Mouse (Mus musculus) small intestine, adult 2 months (tissue): ENCODE data around the gene Hist3h2ba. TPM values are rescaled to one million over a fixed set of nuclear protein-coding genes. Genes with fewer than 3 reads are reported as not detected.

ENCODE experiments used
- H3K27ac ChIP-seq: fragments of 200-500 bp; 2 replicates; pipeline ENCODE4 v1.5.1; 2012; ENCODE audit warnings: low read depth, low read length, control low read depth, inconsistent platforms; ENCODE audit not compliant: insufficient read depth
- H3K27me3 ChIP-seq: fragments of 200-500 bp; 2 replicates; pipeline ENCODE4 v1.6.1; 2012; ENCODE audit warnings: mild to moderate bottlenecking, moderate library complexity, low read length, inconsistent platforms; ENCODE audit not compliant: control insufficient read depth, insufficient read depth
- H3K36me3 ChIP-seq: fragments of 200-500 bp; 2 replicates; pipeline ENCODE4 v1.6.1; 2012; ENCODE audit warnings: mild to moderate bottlenecking, low read length, control low read depth, inconsistent platforms; ENCODE audit not compliant: control insufficient read depth, insufficient read depth
- H3K4me1 ChIP-seq: fragments of 200-500 bp; 2 replicates; pipeline ENCODE4 v1.6.1; 2012; ENCODE audit warnings: low read length, inconsistent platforms, mixed read lengths; ENCODE audit not compliant: control insufficient read depth, insufficient read depth, insufficient read length
- H3K4me3 ChIP-seq: fragments of 200-500 bp; 2 replicates; pipeline ENCODE4 v1.5.1; 2012; ENCODE audit warnings: low read depth, mild to moderate bottlenecking, control low read depth, inconsistent platforms, low read length, moderate library complexity
- CTCF ChIP-seq: fragments of 200-500 bp; IDR thresholded peaks from 2 replicates; pipeline ENCODE4 v1.5.1; 2012; ENCODE audit warnings: low read depth, mild to moderate bottlenecking, control low read depth, inconsistent platforms, low read length, moderate library complexity, mixed read lengths; ENCODE audit not compliant: insufficient replicate concordance, insufficient read length; ENCODE audit errors: extremely low read depth
- POLR2A ChIP-seq: fragments of 200-500 bp; IDR thresholded peaks from 2 replicates; pipeline ENCODE4 v1.6.1; 2012; ENCODE audit warnings: low read depth, mild to moderate bottlenecking, control low read depth, inconsistent platforms, low read length, moderate library complexity
- WGBS: fragments of 180-500 bp; shearing (Covaris S2); methylation state at CpG from one replicate; pipeline ENCODE4 v1.1.7; 2018; 5-methylcytosine and 5-hydroxymethylcytosine counted together
- polyA plus RNA-seq: library from polyadenylated mRNA; depleted of rRNA; stranded (reverse); fragments of >200 nt; gene quantifications from 2 replicates; pipeline ENCODE4 v1.2.3, GENCODE M21; 2012

Gene Hist3h2ba
- polyA plus RNA-seq, 1 experiment: 3.8 TPM

- Histone ChIP-seq H3K27ac (no peak overlapping the region), H3K4me3 (no peak overlapping the region; the same call in 1 of the 2 replicates), H3K36me3 (peaks cover 30% of the 10 kb centered on the region), H3K27me3 (no peaks in the 10 kb centered on the region), H3K4me1 (peaks cover 30% of the 10 kb centered on the region)
- TF ChIP-seq POLR2A: no peak
- TF ChIP-seq CTCF: no peak
- WGBS: 38% methylated on average over 5 of the region's 5 CpGs
Observed at GRCm38 (mm10) chr11:58980381-58980990, 31.8 kb downstream of the Hist3h2ba start.

- Histone ChIP-seq H3K27me3 (no peaks in the 10 kb centered on the region), H3K4me3 (no peak overlapping the region), H3K27ac (no peak overlapping the region), H3K36me3 (peaks cover 37% of the 10 kb centered on the region), H3K4me1 (peaks cover 30% of the 10 kb centered on the region)
- no peak for TF ChIP-seq POLR2A
- peak; percentile 76 for TF ChIP-seq CTCF
- 18% methylated on average over 14 of the region's 14 CpGs for WGBS
Observed at GRCm38 (mm10) chr11:58981541-58982447, 33.1 kb downstream of the Hist3h2ba start.

- H3K4me3 ChIP-seq: no peak overlapping the region
- 90% methylated on average over 18 of the region's 18 CpGs for WGBS
- H3K36me3 ChIP-seq: peaks cover 42% of the 10 kb centered on the region
- peaks cover 28% of the 10 kb centered on the region for H3K4me1 ChIP-seq
- no peak overlapping the region for H3K27ac ChIP-seq
- H3K27me3 ChIP-seq: no peaks in the 10 kb centered on the region
- TF ChIP-seq POLR2A (no peak), CTCF (no peak)
Observed at GRCm38 (mm10) chr11:58982471-58983097, 33.9 kb downstream of the Hist3h2ba start.

- no peaks in the 10 kb centered on the region for H3K27me3 ChIP-seq
- H3K27ac ChIP-seq: no peak overlapping the region
- TF ChIP-seq CTCF: no peak
- no peak for TF ChIP-seq POLR2A
- peaks cover 51% of the 10 kb centered on the region for H3K36me3 ChIP-seq
- peaks cover 28% of the 10 kb centered on the region for H3K4me1 ChIP-seq
- 83% methylated on average over 6 of the region's 6 CpGs for WGBS
- H3K4me3 ChIP-seq: no peak overlapping the region
Observed at GRCm38 (mm10) chr11:58983691-58984341, 35.1 kb downstream of the Hist3h2ba start.

- Histone ChIP-seq H3K27ac (no peak overlapping the region), H3K36me3 (peaks cover 59% of the 10 kb centered on the region), H3K27me3 (no peaks in the 10 kb centered on the region), H3K4me1 (peaks cover 23% of the 10 kb centered on the region), H3K4me3 (no peak overlapping the region)
- 89% methylated on average over 7 of the region's 7 CpGs for WGBS
- TF ChIP-seq POLR2A: no peak
- no peak for TF ChIP-seq CTCF
Observed at GRCm38 (mm10) chr11:58984657-58985056, 35.9 kb downstream of the Hist3h2ba start.

- WGBS: 70% methylated on average over 3 of the region's 3 CpGs
- Histone ChIP-seq H3K4me3 (no peak overlapping the region), H3K36me3 (peaks cover 66% of the 10 kb centered on the region), H3K4me1 (peaks cover 20% of the 10 kb centered on the region), H3K27ac (no peak overlapping the region), H3K27me3 (no peaks in the 10 kb centered on the region)
- TF ChIP-seq CTCF (no peak), POLR2A (no peak)
Observed at GRCm38 (mm10) chr11:58985299-58985917, 36.7 kb downstream of the Hist3h2ba start.
